Mouse (Mus musculus) testis, adult 2 months (tissue): ENCODE data around the gene Leng8. TPM values are rescaled to one million over a fixed set of nuclear protein-coding genes. Genes with fewer than 3 reads are reported as not detected.

ENCODE experiments used
- H3K27ac ChIP-seq: fragments of 200-500 bp; 2 replicates; pipeline ENCODE4 v1.5.1; 2012; ENCODE audit warnings: low read depth, low read length; ENCODE audit not compliant: control insufficient read depth, insufficient read depth
- H3K27me3 ChIP-seq: fragments of 200-500 bp; 2 replicates; pipeline ENCODE4 v1.6.1; 2012; ENCODE audit warnings: mild to moderate bottlenecking, low read length, moderate library complexity; ENCODE audit not compliant: control insufficient read depth, insufficient read depth
- H3K36me3 ChIP-seq: fragments of 200-500 bp; 2 replicates; pipeline ENCODE4 v1.6.1; 2012; ENCODE audit warnings: mild to moderate bottlenecking, low read length; ENCODE audit not compliant: control insufficient read depth, insufficient read depth
- H3K4me1 ChIP-seq: fragments of 200-500 bp; 2 replicates; pipeline ENCODE4 v1.6.1; 2012; ENCODE audit warnings: low read length; ENCODE audit not compliant: control insufficient read depth, insufficient read depth
- H3K4me3 ChIP-seq: fragments of 200-500 bp; 2 replicates; pipeline ENCODE4 v1.5.1; 2012; ENCODE audit warnings: low read depth, mild to moderate bottlenecking, low read length, moderate library complexity, mixed read lengths; ENCODE audit not compliant: control insufficient read depth
- CTCF ChIP-seq: fragments of 200-500 bp; IDR thresholded peaks from 2 replicates; pipeline ENCODE4 v1.5.1; 2012; ENCODE audit warnings: low read depth, mild to moderate bottlenecking, inconsistent platforms, low read length, moderate library complexity; ENCODE audit not compliant: control insufficient read depth, insufficient read depth, insufficient replicate concordance
- POLR2A ChIP-seq: fragments of 200-500 bp; IDR thresholded peaks from 2 replicates; pipeline ENCODE4 v1.6.1; 2012; ENCODE audit warnings: low read depth, mild to moderate bottlenecking, inconsistent platforms, low read length, moderate library complexity; ENCODE audit not compliant: control insufficient read depth
- polyA plus RNA-seq: library from polyadenylated mRNA; depleted of rRNA; stranded (reverse); fragments of >200 nt; gene quantifications from 2 replicates; pipeline ENCODE4 v1.2.3, GENCODE M21; 2012; rRNA removed

The Leng8 gene
- 469 and 559 TPM in 2 replicates for polyA plus RNA-seq

DNA sequence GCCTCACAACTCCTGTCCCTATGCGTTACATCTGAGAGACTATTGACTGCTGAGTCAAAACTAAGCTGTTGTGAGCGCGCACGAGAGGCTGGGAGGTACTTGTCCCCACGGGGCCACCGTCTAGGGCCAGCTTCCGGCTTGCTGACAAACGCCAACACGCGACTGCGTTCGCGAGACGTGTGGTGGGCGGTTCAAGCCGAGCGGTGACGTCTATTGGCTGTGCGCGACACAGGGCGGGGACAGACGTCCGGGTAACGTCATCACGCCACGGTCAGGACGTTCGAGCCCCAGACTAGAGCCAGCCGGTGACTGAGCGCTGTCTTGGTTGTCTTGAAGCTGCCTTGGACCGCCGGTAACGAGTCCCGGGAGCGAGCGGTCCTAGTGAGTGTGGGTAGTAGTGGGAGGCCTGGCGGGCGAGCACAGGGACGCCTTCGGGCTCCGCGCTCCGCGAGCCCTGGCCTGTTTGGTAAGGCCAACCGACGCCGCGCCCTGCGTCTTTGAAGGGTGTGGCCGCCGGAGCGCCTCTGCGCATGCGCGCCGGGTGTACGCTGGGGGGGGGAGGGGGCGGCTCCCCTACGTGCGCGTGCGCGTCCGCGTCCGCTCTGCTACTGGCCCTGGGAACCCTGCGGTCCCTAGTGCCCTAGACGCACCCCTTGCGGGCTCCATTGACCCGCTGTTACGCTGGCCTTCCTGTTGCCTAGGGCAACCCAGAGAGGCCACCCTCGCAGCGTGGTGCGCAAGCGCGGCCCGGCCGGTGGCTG is at the start of gene Leng8:
TSS of gene Leng8 (plus strand) at position 269 of the 761 bp plus-strand sequence.
- Histone ChIP-seq H3K27me3 (no peaks in the 10 kb centered on the region), H3K4me3 (peak within 1 kb of the TSS; percentile 94), H3K27ac (peak within 1 kb of the TSS; percentile 99), H3K4me1 (peaks cover 2% of the 10 kb centered on the region; the same call in 1 of the 2 replicates), H3K36me3 (no peaks in the 10 kb centered on the region)
- TF ChIP-seq POLR2A (peak; percentile 93), CTCF (no peak)

DNA sequence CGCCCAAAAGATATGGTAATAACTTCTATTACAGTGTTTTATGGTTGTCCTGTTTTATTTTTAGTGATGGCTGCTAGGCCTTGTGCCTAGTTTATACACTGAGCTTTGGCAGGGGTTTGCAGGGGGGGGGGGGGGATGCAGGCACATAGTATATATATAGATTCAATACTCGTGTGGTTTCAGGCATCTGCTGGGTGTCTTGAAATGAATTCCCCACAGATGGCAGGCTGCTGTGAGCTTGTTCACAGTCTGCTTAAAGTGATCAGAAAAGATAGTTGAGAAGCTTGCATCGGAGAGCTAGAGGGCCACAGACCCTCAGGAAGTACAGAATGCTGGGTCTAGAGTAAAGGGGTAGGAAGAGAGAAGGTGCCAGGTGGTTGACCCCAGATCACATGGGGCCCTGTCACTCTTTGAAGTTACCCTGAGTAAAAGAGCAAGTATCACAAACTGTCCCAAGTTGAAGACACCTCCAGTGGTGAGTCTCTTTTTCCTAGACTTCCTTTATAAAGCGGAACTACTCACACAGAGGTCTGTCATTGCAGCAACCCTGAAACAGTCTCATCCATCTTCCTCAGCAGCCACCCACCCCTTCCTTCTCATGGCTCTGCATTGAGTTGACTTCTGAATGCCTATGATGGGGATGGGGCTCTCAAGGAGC is 49.5 kb upstream of the Leng8 start:
- H3K27me3 ChIP-seq, result no peaks in the 10 kb centered on the region
- H3K27ac ChIP-seq, result no peak overlapping the region
- no peak for TF ChIP-seq POLR2A
- TF ChIP-seq CTCF, result no peak
- H3K4me1 ChIP-seq, result no peaks in the 10 kb centered on the region
- H3K4me3 ChIP-seq, result no peak overlapping the region
- H3K36me3 ChIP-seq, result no peaks in the 10 kb centered on the region

DNA sequence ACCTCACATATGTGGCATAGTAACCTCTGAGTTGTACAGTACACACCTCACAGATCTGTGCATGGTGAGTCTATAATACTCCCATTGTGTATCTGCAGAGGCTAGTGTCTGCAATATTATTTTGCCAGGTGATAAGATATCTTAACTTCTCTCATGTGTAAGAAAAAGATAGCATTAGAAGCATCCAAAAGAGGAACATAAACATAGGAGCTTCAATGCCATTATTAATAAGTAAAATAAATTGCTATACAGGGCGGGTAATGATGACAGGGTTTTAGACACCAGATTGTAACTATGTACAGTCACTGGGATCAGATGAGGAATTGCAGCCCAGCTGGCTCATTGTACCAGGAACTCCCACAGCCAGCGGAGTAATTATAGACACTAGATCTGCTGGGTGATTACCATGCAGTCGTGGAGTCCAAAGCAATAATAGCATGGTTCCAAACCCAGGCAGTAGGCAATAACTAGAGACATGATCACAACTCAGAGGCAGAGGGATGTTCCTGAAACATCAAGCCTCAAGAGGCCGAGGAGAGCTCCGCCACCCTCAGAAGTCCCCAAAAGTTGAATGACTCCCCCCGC is 48.9 kb upstream of the Leng8 start:
- Histone ChIP-seq H3K4me3 (no peak overlapping the region), H3K36me3 (no peaks in the 10 kb centered on the region), H3K27me3 (no peaks in the 10 kb centered on the region), H3K4me1 (no peaks in the 10 kb centered on the region), H3K27ac (no peak overlapping the region)
- no peak for TF ChIP-seq POLR2A
- no peak for TF ChIP-seq CTCF

GRCm38 (mm10) chr7:4088679-4089078 is 48.2 kb upstream of the Leng8 start:
- no peak for TF ChIP-seq POLR2A
- no peaks in the 10 kb centered on the region for H3K4me1 ChIP-seq

GRCm38 (mm10) chr7:4091170-4091569 is 45.7 kb upstream of the Leng8 start:
- H3K4me1 ChIP-seq, result no peaks in the 10 kb centered on the region
- TF ChIP-seq CTCF (no peak), POLR2A (no peak)

More at GRCm38 (mm10) chr7:4088679-4089078, 48.2 kb upstream of the Leng8 start:
- H3K36me3 ChIP-seq, result no peaks in the 10 kb centered on the region
- H3K27me3 ChIP-seq, result no peaks in the 10 kb centered on the region
- H3K4me3 ChIP-seq, result no peak overlapping the region
- H3K27ac ChIP-seq, result no peak overlapping the region

DNA sequence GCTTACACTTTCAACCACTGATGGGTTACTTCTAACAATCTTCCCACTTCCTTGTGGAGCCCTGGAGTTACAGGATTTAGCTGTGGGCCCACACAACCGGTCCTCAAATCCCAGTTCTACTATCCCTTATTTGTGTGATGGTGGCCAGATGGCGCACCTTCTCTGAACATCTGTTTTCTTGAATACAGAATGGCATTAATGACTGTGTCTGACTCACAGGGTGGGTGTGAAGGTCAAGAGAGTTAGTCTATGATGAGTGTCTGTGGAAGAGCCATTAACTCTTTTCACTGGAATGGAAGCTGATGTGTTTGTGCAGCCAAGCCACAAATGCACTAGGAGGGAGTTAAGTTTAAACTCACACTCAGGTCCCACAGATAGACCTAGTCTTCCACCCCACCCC is 38.5 kb upstream of the Leng8 start:
- Histone ChIP-seq H3K27ac (no peak overlapping the region), H3K27me3 (no peaks in the 10 kb centered on the region), H3K4me1 (no peaks in the 10 kb centered on the region), H3K4me3 (no peak overlapping the region), H3K36me3 (no peaks in the 10 kb centered on the region)
- TF ChIP-seq CTCF, result no peak
- no peak for TF ChIP-seq POLR2A

More at GRCm38 (mm10) chr7:4091170-4091569, 45.7 kb upstream of the Leng8 start:
- no peaks in the 10 kb centered on the region for H3K36me3 ChIP-seq
- H3K4me3 ChIP-seq, result no peak overlapping the region
- no peak overlapping the region for H3K27ac ChIP-seq
- H3K27me3 ChIP-seq, result no peaks in the 10 kb centered on the region

DNA sequence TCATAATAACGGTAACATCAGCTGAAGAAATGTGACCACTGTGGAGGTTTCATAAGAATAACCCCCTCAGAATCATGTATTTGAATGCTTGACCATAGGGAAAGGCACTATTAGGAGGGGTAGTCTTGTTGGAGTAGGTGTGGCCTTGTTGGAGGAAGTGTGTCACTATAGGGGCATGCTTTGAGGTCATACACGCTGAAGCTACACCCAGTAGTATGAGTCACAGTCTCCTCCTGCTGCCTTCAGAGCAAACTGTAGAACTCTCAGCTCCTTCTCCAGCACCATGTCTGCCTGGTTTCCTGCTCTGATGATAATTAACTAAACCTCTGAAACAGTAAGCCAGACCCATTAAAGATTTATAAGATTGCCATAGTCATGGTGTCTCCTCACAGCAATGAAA is 38.0 kb upstream of the Leng8 start:
- Histone ChIP-seq H3K36me3 (no peaks in the 10 kb centered on the region), H3K4me3 (no peak overlapping the region; the same call in 1 of the 2 replicates), H3K27ac (no peak overlapping the region), H3K27me3 (no peaks in the 10 kb centered on the region), H3K4me1 (no peaks in the 10 kb centered on the region)
- TF ChIP-seq CTCF, result no peak
